Mouse (Mus musculus) heart, adult 18-20 months (tissue): ENCODE data around the gene Prkcb. TPM values are rescaled to one million over a fixed set of nuclear protein-coding genes. Genes with fewer than 3 reads are reported as not detected.

Experiments used
- DNase-seq, 2 experiments: peaks; one replicate each; pipeline ENCODE4 v3.0.0; 2021 to 2022; ENCODE audit warnings: mixed read lengths in 1 of 2
- total RNA-seq, 2 experiments: library from RNA; stranded (reverse); gene quantifications; 2 replicates each; pipeline ENCODE4 v1.2.3; 2021

The Prkcb gene
- total RNA-seq, 2 experiments from 2014 or later, result 3.4 to 8.6 TPM

DNA sequence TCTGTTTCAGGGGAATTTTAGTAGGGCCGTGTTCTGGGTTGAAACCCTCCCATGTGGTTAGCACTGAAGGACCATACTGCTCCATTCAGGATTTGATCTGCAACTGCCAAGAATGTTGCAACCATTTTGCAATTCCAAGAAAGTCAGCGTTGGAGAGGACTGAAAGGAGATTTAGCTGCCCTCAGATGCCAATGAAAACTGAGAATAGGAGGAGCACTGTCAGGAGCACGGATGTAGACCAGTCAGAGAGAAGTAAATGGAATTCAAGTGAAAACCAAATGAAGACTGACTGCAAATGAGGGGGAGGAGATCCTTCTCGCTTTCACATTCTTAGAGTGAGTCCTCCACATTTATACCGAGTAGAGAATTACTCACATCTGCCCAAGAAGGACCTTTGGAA, 83.4 kb downstream of the Prkcb start:
- DNase-seq, result no peak

GRCm38 (mm10) chr7:122372349-122372748, 83.8 kb downstream of the Prkcb start:
- no peak for DNase-seq

- no peak for DNase-seq
Observed at GRCm38 (mm10) chr7:122376845-122377244, 88.3 kb downstream of the Prkcb start.

DNA sequence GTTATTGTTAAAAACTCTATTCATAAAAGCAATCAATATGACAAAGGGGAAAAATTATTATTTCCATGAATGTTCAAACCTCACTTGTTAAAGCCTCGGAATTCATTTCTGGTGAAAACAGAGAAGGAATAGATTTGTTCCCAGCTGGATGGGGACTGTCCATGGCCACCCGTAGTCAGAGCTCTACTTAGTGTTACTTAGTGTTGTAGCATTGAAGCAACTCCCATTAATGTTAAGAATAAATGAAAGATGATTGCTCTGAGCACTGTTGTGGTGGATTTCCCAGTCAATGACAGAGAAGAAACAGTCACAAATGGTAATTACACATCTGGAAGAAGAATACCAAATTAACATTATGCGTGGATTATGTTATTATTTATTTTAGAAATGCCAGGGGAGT, 89.4 kb downstream of the Prkcb start:
- DNase-seq, result no peak

DNA sequence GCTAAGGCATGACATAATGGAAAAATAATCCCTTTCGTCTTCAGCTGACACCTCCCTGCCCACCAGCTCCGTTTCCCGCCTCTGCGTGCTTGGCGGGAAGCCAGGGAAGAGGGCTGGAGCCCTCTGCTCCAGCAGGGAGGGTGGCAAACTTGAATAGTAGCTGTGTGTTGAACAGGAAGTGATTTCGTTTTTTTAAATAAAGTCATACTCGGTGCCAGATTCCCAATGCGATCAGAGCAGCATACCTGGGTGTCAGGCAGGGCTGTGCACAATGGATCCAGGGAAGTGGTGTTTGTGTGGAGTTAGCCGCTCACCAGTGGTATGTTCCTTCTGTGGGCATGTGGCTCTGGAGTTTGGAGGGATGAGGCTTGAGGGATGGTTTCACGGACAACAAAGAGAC, 89.9 kb downstream of the Prkcb start:
- DNase-seq, result peak in 1 of 2 experiments; percentile 20

GRCm38 (mm10) chr7:122379292-122379691, 90.7 kb downstream of the Prkcb start:
- DNase-seq, result no peak

- no peak for DNase-seq
Observed at GRCm38 (mm10) chr7:122380336-122381130, 92.0 kb downstream of the Prkcb start.

- DNase-seq, result no peak
Observed at GRCm38 (mm10) chr7:122381560-122381959, 93.0 kb downstream of the Prkcb start.

DNA sequence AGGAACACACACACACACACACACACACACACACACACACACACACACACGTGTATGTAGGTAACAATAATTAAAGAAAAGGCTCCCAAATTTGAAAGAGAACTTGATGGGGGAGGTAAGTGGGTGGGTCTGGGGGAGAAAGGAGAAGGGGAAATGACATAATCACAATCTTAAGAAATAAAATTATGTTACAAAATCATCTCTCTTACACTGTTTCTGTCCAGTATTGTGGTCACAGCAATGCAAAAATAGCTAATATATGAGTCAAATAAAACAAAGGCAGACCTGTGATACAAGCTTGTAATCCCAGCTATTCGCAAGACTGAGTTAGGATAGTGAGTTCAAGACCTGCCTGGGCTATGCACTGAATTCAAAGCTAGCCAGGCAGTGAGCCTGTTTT, 94.7 kb downstream of the Prkcb start:
- DNase-seq, result no peak

- DNase-seq, result no peak
Observed at GRCm38 (mm10) chr7:122384891-122385290, 96.3 kb downstream of the Prkcb start.

DNA sequence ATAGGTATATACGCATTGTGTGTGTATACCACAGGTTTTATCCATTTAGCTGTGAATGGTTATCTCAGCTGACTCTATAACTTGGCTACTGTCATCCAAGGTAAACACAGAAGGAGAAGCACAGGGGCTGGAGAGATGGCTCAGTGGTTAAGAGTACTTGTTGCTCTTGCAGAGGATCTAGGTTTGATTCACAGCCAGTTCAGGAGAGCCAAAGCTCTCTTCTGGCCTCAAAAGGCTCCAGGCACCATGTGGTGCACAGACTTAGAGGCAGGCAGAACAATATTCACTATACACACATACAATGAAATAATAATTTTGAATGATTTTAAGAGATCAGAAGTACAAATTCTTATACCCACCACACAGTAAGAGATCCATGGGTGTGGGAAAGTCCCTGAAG, 98.0 kb downstream of the Prkcb start:
- DNase-seq, result no peak

DNA sequence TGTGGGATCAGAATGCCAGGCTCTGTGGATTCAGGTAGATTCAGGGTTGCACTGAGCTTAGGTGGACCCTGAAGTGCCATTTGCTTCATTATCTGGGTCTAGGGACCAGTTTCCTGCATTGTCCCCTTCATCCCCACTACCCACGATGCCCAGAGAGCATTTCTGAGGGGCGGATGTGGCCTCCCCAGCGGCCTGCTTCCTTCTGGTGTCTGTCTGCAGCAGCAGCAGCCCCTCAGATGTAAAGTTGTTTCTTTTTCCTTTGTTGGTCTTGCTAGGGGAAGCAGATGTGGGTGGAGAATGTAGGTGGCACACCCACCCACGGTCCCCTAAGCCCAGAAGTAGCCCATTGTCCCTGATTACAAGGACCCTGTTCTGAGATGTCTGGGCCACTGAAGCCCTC, 99.3 kb downstream of the Prkcb start:
- DNase-seq, result no peak

DNA sequence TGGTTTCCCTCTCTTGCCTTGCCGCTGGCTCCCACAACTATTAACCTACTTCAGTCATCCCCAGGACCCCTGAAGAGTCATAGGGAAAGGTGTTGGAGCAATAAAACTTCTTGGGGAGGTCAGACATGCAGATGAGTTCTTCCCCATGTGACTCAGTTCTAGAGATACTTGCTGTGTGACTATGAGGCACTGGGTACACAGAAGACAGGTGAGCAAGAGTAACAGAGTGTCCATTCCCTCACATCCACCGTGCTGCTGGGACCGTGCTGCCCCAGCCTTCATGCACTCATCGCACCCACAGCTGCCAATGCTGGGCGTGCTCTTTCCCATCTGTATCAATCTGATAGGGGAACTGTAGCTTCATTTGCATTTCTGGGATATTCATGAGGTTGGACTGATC, 100.3 kb downstream of the Prkcb start:
- DNase-seq, result no peak

DNA sequence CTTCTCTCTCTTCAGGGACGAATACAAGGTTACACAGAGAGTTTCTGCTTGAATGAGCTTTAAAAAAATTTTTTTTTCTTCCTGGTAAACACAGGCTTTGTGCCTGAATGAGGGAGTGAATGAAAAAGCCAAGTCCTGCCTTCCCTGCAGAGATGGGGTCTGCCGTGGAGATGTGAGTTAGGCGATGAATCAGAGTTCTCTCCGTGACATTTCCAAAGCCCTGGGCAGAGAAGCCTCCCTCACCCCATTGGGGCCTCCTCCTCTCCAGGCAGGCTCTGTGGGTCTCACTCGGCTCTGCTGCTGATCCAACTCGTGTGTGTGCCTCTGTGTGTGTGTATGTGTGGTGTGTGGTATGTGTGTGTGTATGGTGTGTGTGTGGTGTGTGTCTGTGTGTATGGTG, 101.1 kb downstream of the Prkcb start:
- DNase-seq, result no peak

DNA sequence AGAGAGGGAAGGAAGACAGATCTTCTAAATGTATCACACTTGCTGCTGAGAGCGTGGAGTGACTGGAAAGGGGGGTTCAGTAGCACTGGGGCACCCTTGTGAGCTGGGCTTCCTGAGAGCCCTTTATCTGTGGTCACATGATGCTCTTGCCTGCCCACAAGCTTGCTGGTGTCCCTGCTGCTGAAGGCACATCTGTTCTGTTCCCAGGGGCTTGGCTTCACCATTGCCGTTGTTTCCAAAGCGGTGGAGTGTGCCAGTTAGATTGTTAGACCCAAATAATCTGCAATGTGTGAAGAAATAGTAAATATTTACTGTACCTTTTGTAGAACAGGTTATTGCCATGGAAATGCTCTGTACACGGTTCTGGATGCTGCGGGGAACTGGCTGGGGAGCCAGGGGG, 101.6 kb downstream of the Prkcb start:
- no peak for DNase-seq

DNA sequence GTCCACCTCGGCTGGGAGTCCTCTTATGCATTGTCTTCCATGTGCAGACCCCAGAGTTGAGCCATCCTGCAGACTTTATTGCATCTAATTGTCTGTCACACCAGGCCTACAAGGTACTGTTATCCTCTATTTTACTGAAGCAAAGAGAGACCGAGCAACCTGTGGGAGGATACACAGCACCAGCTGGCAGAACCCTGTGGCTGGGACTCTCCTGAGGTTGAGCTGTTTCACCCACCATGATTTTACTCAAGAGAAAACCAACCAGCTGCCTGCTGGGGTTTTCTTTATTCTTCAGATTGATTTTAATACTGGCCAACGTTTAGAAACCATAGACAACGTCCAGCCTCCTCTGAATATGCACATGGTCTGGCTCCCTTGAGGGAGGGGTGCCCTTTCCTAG, 102.1 kb downstream of the Prkcb start:
- no peak for DNase-seq

DNA sequence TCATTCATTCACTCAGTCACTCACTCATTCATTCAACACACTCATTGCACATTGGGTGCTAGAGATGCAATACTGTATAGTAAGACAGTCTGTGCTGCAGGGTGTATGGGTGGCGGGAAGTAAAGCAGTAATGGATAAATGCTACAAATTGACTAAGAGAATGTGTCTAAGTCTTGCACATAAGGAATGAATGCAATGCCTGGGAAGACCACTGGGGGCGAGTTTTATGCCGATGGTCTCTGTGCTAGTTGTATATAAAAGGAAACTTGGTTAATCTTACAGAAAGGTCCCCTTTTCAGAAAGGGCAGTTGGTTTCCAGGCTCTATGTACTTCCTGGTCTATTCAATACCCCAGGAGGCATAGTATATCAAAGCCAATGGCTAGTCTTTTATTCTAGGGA, 102.8 kb downstream of the Prkcb start:
- no peak for DNase-seq

GRCm38 (mm10) chr7:122393964-122394363, 105.4 kb downstream of the Prkcb start:
- DNase-seq, result no peak

DNA sequence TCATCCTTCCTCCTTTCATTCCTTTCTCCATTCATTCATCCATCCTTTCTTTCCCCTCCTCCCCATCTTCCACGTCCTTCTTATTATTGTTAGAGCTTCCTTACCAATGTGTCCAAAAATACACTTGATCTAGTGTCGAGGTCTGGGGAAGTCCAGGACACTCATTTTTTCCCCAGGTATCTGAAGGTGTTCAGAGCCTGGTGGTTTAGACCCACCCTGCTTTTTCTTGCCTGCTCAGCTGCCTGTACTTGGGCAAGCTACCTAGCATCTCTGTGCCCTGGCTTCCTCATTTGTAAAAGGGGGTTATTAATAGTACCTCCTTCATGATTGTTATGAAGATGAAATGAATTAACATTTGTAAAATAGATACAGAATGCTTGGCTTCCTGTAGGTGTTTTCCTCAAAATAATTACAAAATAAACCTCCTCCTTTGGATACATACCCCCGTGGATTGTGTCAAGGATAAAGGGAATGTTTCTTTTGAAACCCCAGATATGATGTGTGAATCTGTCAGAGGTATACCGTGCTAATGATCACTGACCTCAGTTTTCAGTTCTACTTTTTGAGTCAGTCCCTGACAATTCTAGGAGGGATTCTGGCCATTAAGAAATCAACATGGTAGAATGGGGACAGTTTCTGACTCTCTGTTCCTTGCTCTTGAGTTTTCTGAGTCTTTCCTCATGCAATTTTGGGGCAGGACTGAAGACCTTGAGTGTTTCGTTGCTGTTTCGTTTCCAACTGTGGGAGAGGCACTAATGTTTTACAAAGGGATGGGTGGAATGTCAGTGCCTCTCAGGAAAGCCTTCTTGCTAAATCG, 106.8 kb downstream of the Prkcb start:
- DNase-seq, result no peak

DNA sequence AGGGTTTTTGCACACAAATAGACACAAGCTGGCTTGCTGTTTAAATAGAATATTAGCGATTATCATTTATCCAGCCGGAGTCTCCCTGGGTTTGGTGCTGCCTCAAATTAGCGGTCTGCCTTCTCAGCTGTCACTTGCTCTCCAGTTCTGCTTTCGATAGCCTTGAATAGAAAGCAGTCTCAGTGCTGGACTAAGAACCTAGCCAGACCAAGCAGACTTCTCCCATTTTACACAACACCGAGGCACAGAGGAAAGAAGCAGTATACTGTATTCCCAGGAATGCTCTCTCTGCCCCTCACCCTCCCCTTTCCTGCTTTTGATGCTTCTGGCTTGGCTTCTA, 107.4 kb downstream of the Prkcb start:
- DNase-seq, result no peak

- no peak for DNase-seq
Observed at GRCm38 (mm10) chr7:122397699-122398098, 109.1 kb downstream of the Prkcb start.

DNA sequence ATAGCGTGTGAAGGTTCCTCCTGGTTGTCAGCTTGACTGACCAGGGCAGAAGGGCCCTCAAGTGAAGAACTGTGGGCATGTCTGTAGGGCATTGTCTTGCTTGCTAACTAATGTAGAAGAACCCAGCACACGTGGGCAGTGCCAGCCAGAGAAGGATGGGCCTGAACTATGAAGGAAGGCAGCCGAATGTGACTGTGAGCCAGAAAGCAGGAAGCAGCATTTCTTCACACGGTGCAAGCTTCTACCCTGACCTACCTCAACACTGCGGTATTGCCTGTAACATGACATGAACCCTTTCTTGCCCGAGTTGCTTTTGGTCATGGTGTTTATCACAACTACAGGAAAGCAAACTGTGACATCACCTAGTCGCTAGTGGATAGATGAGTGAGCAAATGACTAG, 113.5 kb downstream of the Prkcb start:
- no peak for DNase-seq

- DNase-seq, result no peak
Observed at GRCm38 (mm10) chr7:122403343-122403742, 114.8 kb downstream of the Prkcb start.
